Mouse (Mus musculus) splenic B cell, adult 2 months (primary cell): ENCODE results near the gene Mcm2.

Experiments used
- DNase-seq: peaks from one replicate; pipeline ENCODE4 v3.0.0-alpha.2; 2011; ENCODE audit warnings: low read depth, low spot score
- H3K27me3 ChIP-seq: 2 replicates; pipeline ENCODE4 v1.6.1; 2012; ENCODE audit warnings: mild to moderate bottlenecking, low read length, moderate library complexity, mixed read lengths; ENCODE audit not compliant: control insufficient read depth, poor library complexity, insufficient read depth, severe bottlenecking
- H3K36me3 ChIP-seq: 2 replicates; pipeline ENCODE4 v1.6.1; 2012; ENCODE audit warnings: mild to moderate bottlenecking, low read length, moderate library complexity, mixed read lengths; ENCODE audit not compliant: control insufficient read depth, poor library complexity, insufficient read depth, severe bottlenecking

The Mcm2 gene

GRCm38 (mm10) chr6:88860914-88861313 lies 37.7 kb downstream of the Mcm2 start:
- Histone ChIP-seq H3K36me3 (no peaks in the 10 kb centered on the region), H3K27me3 (no peaks in the 10 kb centered on the region)
- peak; percentile 56 for DNase-seq

- no peaks in the 10 kb centered on the region for H3K36me3 ChIP-seq
- no peaks in the 10 kb centered on the region for H3K27me3 ChIP-seq
- no peak for DNase-seq
Measured at GRCm38 (mm10) chr6:88858341-88858740, 40.2 kb downstream of the Mcm2 start.

DNA sequence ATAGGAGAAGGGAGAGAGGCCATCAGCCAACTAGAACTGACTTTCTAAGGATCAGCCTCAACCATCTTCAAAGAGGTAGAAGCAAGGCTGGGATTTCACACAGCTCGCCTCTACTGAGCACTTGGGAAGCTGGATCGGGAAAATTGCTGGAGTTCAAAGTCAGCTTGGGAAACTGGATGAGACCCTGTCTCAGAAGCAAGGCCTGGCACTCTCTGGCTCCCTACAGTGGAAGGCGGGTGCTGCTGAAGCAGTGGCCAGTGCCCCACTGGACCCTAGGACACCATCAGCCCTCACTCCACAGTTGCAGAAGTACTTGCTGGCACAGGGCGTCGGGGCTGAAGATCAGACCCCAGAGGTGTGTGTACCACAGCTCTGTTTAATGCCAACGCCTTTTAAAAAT lies 40.8 kb downstream of the Mcm2 start:
- H3K27me3 ChIP-seq, result no peaks in the 10 kb centered on the region
- H3K36me3 ChIP-seq, result no peaks in the 10 kb centered on the region
- DNase-seq, result no peak

DNA sequence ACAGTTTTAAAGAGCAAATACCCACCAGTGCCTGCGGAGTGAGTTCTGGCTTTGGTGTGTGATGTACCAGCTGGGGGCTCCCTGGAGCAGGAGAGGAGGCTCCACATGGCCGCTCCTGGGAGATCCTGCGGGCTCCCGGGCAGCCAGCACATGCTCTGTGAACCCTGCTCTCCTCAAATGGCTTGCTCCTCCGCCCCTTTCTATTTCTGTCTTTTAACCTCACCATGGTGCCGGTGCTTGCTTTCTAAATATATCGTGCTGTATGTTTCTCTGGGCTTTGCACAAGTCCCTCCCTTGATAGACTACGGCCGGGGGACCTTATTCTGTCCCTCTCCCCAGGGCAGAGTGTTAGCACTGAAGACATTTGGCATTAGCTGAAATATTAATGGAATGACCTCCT lies 41.3 kb downstream of the Mcm2 start:
- H3K27me3 ChIP-seq, result no peaks in the 10 kb centered on the region
- no peaks in the 10 kb centered on the region for H3K36me3 ChIP-seq
- DNase-seq, result no peak

DNA sequence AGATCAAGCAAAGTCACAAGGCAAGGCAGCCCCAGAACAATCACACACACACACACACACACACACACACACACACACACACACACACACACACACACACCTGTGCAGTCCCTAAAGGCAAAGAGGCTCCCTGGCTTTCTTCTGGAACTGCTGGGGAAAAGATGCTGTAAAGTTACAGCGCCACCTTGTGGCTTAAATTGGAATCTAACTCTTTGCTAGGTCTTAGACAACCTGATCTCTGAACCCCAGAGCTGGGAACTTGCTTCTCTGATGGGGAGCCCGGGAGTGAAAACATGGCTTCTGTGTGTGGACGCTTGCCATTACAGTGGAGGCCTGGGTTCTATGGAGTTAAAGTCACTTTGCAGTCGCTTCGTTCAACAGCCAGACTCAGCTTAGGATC lies 42.9 kb downstream of the Mcm2 start:
- H3K36me3 ChIP-seq, result no peaks in the 10 kb centered on the region
- peak; percentile 84 for DNase-seq
- H3K27me3 ChIP-seq, result no peaks in the 10 kb centered on the region

- no peak for DNase-seq
- Histone ChIP-seq H3K36me3 (no peaks in the 10 kb centered on the region), H3K27me3 (no peaks in the 10 kb centered on the region)
Measured at GRCm38 (mm10) chr6:88854509-88854908, 44.1 kb downstream of the Mcm2 start.

- H3K36me3 ChIP-seq, result no peaks in the 10 kb centered on the region
- no peaks in the 10 kb centered on the region for H3K27me3 ChIP-seq
- no peak for DNase-seq
Measured at GRCm38 (mm10) chr6:88850034-88850433, 48.5 kb downstream of the Mcm2 start.

DNA sequence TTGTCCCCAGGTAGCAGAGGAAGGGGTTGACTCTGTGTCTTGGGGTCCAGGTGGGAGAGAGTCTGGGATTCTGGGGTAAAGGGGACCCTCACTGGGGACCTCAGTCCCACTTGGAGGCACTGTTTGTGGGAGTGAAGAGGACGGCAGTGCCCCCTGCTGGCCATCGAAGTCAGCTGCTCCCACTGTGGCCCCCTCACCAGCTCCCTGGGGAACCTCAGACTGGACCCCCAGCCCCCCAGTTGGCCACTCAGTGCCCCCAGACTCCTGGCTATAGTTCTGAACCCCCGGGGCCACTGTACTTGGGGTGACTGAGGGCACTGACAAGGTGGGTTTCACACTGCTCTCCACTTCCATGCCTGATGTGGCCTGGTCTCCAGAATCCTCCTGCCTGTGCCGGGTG lies 49.3 kb downstream of the Mcm2 start:
- no peaks in the 10 kb centered on the region for H3K27me3 ChIP-seq
- H3K36me3 ChIP-seq, result no peaks in the 10 kb centered on the region
- DNase-seq, result peak; percentile 51

- DNase-seq, result no peak
- Histone ChIP-seq H3K27me3 (no peaks in the 10 kb centered on the region), H3K36me3 (no peaks in the 10 kb centered on the region)
Measured at GRCm38 (mm10) chr6:88847571-88847970, 51.0 kb downstream of the Mcm2 start.

DNA sequence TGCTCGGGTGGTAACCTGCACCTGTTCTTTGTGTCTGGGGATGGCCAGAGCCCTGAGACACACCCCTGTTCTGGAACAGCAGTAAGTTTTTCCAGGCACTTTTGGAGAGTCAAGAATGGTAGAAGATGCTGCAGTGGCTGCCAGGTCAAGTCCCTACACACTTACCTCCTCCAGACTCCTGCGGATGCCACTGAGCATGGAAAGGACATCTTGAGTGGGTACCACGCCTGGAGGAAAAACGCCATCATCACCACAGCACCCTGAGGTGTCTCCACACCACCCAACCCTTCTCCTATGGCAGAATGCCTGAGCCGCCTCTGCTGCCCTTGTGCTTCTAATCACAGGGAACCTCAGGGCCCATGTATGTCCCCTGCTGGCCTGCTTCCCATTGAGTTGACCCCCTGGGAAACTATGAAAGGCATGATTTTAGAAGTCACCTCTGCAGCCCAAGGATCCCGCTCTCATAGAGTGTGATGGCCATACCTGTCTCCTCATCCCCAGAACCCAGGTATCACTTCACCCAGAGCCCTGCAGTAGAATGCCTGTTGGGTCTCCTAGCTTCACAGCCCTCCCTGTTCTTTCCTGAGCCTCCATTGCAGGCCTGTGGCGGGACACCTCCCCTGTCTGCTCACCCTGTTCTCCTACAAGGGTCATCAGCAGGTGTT lies 53.5 kb downstream of the Mcm2 start:
- Histone ChIP-seq H3K36me3 (no peaks in the 10 kb centered on the region), H3K27me3 (no peaks in the 10 kb centered on the region)
- no peak for DNase-seq

DNA sequence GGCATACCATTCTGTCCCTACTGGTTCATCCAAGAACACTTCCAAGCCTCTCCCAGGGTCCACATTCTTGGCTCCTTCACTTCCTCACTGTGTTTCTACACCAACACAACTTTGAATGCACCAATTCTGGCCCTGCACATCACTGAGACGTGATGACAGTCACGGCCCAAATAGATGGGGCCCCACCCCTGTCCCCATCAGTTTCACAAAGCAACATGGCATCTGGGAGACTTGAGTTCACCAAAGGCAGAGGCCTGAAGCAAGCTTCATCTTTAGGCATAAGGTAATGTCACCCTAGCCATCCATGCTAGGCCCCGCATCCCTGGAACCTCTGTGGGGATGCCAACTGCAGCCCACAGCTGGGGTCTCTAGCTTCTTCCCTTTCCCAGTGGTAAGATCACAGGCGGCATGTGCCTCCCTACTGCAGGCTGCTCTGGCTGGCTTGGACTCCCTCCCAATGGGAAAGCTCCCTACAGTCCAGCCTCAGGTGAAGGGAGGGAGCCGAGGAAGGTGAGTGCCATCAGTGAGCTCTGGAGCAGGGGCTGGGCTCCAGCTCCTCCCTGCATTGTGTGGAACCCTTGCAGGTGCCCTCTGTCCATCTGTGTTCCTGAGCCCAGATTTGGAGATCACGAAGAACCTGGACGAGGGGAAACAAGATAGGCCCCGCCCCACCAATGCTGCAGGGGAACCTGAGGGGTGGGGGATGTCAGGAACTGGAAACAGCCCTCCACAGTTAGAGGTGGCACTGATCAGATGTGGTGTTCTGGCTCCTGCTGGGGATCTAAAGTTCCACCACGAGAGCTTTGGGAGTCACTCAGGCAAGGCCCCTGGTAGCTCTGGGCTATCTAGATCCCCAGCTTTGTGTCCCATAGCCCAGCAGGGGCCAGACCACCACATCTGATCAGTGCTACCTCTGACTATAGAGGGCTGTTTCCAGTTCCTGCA lies 54.5 kb downstream of the Mcm2 start:
- no peaks in the 10 kb centered on the region for H3K27me3 ChIP-seq
- no peak for DNase-seq
- H3K36me3 ChIP-seq, result no peaks in the 10 kb centered on the region

GRCm38 (mm10) chr6:88843241-88843640 lies 55.3 kb downstream of the Mcm2 start:
- no peak for DNase-seq
- H3K36me3 ChIP-seq, result no peaks in the 10 kb centered on the region
- no peaks in the 10 kb centered on the region for H3K27me3 ChIP-seq

- H3K27me3 ChIP-seq, result no peaks in the 10 kb centered on the region
- DNase-seq, result peak; percentile 44
Measured at GRCm38 (mm10) chr6:88842731-88843151, 55.8 kb downstream of the Mcm2 start.

GRCm38 (mm10) chr6:88841781-88842689 lies 56.5 kb downstream of the Mcm2 start, which contains the start of gene Abtb1:
Gene Abtb1, minus strand, starts transcription at chr6:88841984.
- DNase-seq, result peak; percentile 100
- no peaks in the 10 kb centered on the region for H3K36me3 ChIP-seq
- no peaks in the 10 kb centered on the region for H3K27me3 ChIP-seq

More at GRCm38 (mm10) chr6:88842731-88843151, 55.8 kb downstream of the Mcm2 start:
- no peaks in the 10 kb centered on the region for H3K36me3 ChIP-seq
